Mouse (Mus musculus): ENCODE results near the gene Dnajc24. TPM values are rescaled to one million over a fixed set of nuclear protein-coding genes. Genes with fewer than 3 reads are reported as not detected.

The Dnajc24 gene
- polyA plus RNA-seq, 1 experiment from 2014 or later: 30.6 TPM

- 86% methylated on average over 7 of the region's 7 CpGs for WGBS
- Histone ChIP-seq H3K4me2 (ENCODE audit: low read depth, low read length) (no peak overlapping the region), H3K4me1 (ENCODE audit: control insufficient read depth, insufficient read depth, low read length) (no peaks in the 10 kb centered on the region), H3K36me3 (ENCODE audit: control insufficient read depth, insufficient read depth, low read length) (no peaks in the 10 kb centered on the region), H3K4me3 (ENCODE audit: low read depth, low read length) (no peak overlapping the region), H3K27ac (ENCODE audit: low read depth, low read length) (no peak overlapping the region), H3K9ac (replicated peaks; ENCODE audit: low read depth, low read length) (no peak overlapping the region), H3K27me3 (ENCODE audit: control insufficient read depth, insufficient read depth, low read length) (no peaks in the 10 kb centered on the region), H3K9me3 (ENCODE audit: control insufficient read depth, low read length) (no peaks in the 10 kb centered on the region)
- ATAC-seq (ENCODE audit: low read depth): no peak
Observed at GRCm38 (mm10) chr2:105985206-105985605, 18.1 kb downstream of the Dnajc24 start.

- no peak for ATAC-seq (ENCODE audit: low read depth)
- no peaks in the 10 kb centered on the region for H3K36me3 ChIP-seq (ENCODE audit: control insufficient read depth, insufficient read depth, low read length)
- no peaks in the 10 kb centered on the region for H3K9me3 ChIP-seq (ENCODE audit: control insufficient read depth, low read length)
- H3K27ac ChIP-seq (ENCODE audit: low read depth, low read length): no peak overlapping the region
- H3K4me2 ChIP-seq (ENCODE audit: low read depth, low read length): no peak overlapping the region
- H3K9ac ChIP-seq (replicated peaks; ENCODE audit: low read depth, low read length): no peak overlapping the region
- 86% methylated on average over 2 of the region's 2 CpGs for WGBS
- no peaks in the 10 kb centered on the region for H3K4me1 ChIP-seq (ENCODE audit: control insufficient read depth, insufficient read depth, low read length)
- H3K27me3 ChIP-seq (ENCODE audit: control insufficient read depth, insufficient read depth, low read length): no peaks in the 10 kb centered on the region
- no peak overlapping the region for H3K4me3 ChIP-seq (ENCODE audit: low read depth, low read length)
Observed at GRCm38 (mm10) chr2:105978065-105978464, 25.3 kb downstream of the Dnajc24 start.

GRCm38 (mm10) chr2:105973941-105974340 lies 29.4 kb downstream of the Dnajc24 start:
- ATAC-seq (ENCODE audit: low read depth): no peak
- H3K36me3 ChIP-seq (ENCODE audit: control insufficient read depth, insufficient read depth, low read length): peaks cover 6% of the 10 kb centered on the region; the same call in 1 of the 2 replicates
- WGBS: 3% methylated on average over 2 of the region's 2 CpGs

DNA sequence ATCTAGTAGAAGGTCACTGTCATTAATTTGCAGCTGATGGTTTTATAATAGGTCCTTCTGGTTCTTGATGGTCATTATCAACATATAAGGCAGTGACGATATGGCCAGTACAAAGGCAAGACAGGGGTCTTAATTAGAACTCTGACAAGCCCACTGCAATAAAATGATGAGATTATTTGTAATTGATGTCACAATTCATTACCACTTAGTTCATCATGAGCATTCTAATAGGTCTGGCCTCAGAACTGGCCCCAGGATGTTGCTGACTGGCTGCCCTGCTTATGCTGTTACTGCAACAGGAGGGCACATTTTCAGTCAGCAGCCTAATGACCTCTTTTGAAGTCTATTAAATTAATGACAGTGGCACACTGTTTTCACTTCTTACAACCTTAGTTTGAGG lies 39.9 kb downstream of the Dnajc24 start:
- Histone ChIP-seq H3K27me3 (ENCODE audit: control insufficient read depth, insufficient read depth, low read length) (no peaks in the 10 kb centered on the region), H3K4me3 (ENCODE audit: low read depth, low read length) (no peak overlapping the region), H3K4me1 (ENCODE audit: control insufficient read depth, insufficient read depth, low read length) (no peaks in the 10 kb centered on the region), H3K4me2 (ENCODE audit: low read depth, low read length) (no peak overlapping the region), H3K9me3 (ENCODE audit: control insufficient read depth, low read length) (no peaks in the 10 kb centered on the region), H3K27ac (ENCODE audit: low read depth, low read length) (no peak overlapping the region), H3K9ac (replicated peaks; ENCODE audit: low read depth, low read length) (no peak overlapping the region), H3K36me3 (ENCODE audit: control insufficient read depth, insufficient read depth, low read length) (0 out of 2 replicates have a peak, but pooled peaks cover 2% of the 10 kb centered on the region)
- 67% methylated on average over 1 of the region's 1 CpGs for WGBS
- no peak for ATAC-seq (ENCODE audit: low read depth)

More at GRCm38 (mm10) chr2:105973941-105974340, 29.4 kb downstream of the Dnajc24 start:
- Histone ChIP-seq H3K9ac (replicated peaks; ENCODE audit: low read depth, low read length) (no peak overlapping the region), H3K4me3 (ENCODE audit: low read depth, low read length) (no peak overlapping the region), H3K4me2 (ENCODE audit: low read depth, low read length) (no peak overlapping the region), H3K27me3 (ENCODE audit: control insufficient read depth, insufficient read depth, low read length) (no peaks in the 10 kb centered on the region), H3K4me1 (ENCODE audit: control insufficient read depth, insufficient read depth, low read length) (no peaks in the 10 kb centered on the region), H3K9me3 (ENCODE audit: control insufficient read depth, low read length) (no peaks in the 10 kb centered on the region), H3K27ac (ENCODE audit: low read depth, low read length) (no peak overlapping the region)

GRCm38 (mm10) chr2:105953862-105954261 lies 49.5 kb downstream of the Dnajc24 start:
- H3K4me1 ChIP-seq (ENCODE audit: control insufficient read depth, insufficient read depth, low read length): no peaks in the 10 kb centered on the region
- no peak overlapping the region for H3K27ac ChIP-seq (ENCODE audit: low read depth, low read length)
- 90% methylated on average over 4 of the region's 4 CpGs for WGBS
- no peak for ATAC-seq (ENCODE audit: low read depth)
- H3K36me3 ChIP-seq (ENCODE audit: control insufficient read depth, insufficient read depth, low read length): no peaks in the 10 kb centered on the region
- H3K4me2 ChIP-seq (ENCODE audit: low read depth, low read length): no peak overlapping the region
- H3K4me3 ChIP-seq (ENCODE audit: low read depth, low read length): no peak overlapping the region
- H3K9ac ChIP-seq (replicated peaks; ENCODE audit: low read depth, low read length): no peak overlapping the region
- H3K9me3 ChIP-seq (ENCODE audit: control insufficient read depth, low read length): no peaks in the 10 kb centered on the region
- H3K27me3 ChIP-seq (ENCODE audit: control insufficient read depth, insufficient read depth, low read length): no peaks in the 10 kb centered on the region

DNA sequence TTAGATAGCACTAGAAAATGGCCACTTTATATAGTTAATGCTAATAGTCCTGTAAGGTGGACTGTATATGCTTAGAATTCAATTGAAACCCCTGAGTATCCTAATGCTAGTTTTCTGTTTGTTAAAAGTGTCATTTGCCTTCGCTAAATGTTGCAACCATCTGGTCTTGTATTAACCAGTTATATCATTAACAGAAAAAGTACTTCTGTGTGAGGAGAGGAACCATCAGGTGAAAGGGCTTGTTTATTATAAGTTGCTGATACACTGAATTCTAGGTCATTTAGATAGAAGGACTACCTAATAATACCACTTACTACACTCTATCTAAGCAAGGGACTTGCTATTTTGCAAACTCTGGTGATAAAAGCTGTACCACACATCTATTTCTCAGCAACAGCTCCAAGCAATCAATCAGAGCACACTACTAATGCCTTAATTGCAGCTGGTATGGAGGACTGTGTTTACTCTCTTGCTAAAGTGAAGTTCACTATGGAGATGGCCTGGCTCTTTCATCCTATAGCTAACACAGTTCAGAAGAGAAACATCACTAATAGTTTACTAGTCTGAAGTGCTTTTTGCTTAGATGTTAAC lies 51.9 kb downstream of the Dnajc24 start:
- Histone ChIP-seq H3K36me3 (ENCODE audit: control insufficient read depth, insufficient read depth, low read length) (no peaks in the 10 kb centered on the region), H3K9me3 (ENCODE audit: control insufficient read depth, low read length) (no peaks in the 10 kb centered on the region), H3K4me2 (ENCODE audit: low read depth, low read length) (no peak overlapping the region), H3K9ac (replicated peaks; ENCODE audit: low read depth, low read length) (no peak overlapping the region), H3K27ac (ENCODE audit: low read depth, low read length) (no peak overlapping the region), H3K4me1 (ENCODE audit: control insufficient read depth, insufficient read depth, low read length) (no peaks in the 10 kb centered on the region), H3K27me3 (ENCODE audit: control insufficient read depth, insufficient read depth, low read length) (no peaks in the 10 kb centered on the region), H3K4me3 (ENCODE audit: low read depth, low read length) (no peak overlapping the region)
- 98% methylated on average over 1 of the region's 1 CpGs for WGBS
- ATAC-seq (ENCODE audit: low read depth): no peak

GRCm38 (mm10) chr2:105950131-105950530 lies 53.2 kb downstream of the Dnajc24 start:
- no peak for ATAC-seq (ENCODE audit: low read depth)
- H3K4me2 ChIP-seq (ENCODE audit: low read depth, low read length): no peak overlapping the region
- H3K27ac ChIP-seq (ENCODE audit: low read depth, low read length): no peak overlapping the region
- WGBS: 90% methylated on average over 2 of the region's 2 CpGs
- no peaks in the 10 kb centered on the region for H3K9me3 ChIP-seq (ENCODE audit: control insufficient read depth, low read length)
- H3K36me3 ChIP-seq (ENCODE audit: control insufficient read depth, insufficient read depth, low read length): no peaks in the 10 kb centered on the region
- no peaks in the 10 kb centered on the region for H3K4me1 ChIP-seq (ENCODE audit: control insufficient read depth, insufficient read depth, low read length)
- no peaks in the 10 kb centered on the region for H3K27me3 ChIP-seq (ENCODE audit: control insufficient read depth, insufficient read depth, low read length)
- H3K9ac ChIP-seq (replicated peaks; ENCODE audit: low read depth, low read length): no peak overlapping the region
- H3K4me3 ChIP-seq (ENCODE audit: low read depth, low read length): no peak overlapping the region

DNA sequence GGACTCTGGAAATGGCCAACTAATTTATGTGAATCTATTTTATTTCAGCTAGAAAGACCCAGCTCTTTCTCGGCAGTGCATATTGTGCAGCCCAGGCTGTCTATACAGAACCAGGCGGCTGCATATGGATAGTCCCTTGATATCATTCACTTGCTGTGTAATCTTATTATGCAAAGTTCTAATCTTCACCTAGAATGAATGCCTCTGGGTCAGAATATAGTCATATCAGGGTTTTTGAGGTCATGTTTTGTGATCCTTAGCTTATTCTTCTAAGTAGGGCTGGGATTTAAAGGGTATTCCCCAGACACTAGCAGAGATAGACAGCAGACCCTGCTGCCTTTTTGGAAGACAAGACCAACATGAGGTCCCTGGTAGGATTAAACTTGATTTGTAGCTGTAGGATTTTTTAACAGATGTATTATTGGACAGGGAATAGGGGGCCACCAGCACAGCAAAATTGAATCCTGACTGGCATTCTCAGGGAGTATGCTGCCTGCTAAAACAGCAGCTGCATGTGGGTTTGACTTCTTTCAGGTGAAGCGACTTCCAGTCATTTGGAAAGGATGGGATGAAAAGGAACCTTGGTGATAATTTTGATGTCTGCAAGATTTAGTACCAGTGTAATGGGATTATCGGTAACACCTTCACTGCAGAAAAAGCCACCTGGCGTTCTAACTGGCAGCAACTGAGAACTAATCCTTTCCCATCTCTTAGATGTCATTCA lies 85.6 kb downstream of the Dnajc24 start:
- 65% methylated on average over 5 of the region's 5 CpGs for WGBS
- Histone ChIP-seq H3K4me1 (ENCODE audit: control insufficient read depth, insufficient read depth, low read length) (no peaks in the 10 kb centered on the region), H3K4me2 (ENCODE audit: low read depth, low read length) (no peak overlapping the region), H3K36me3 (ENCODE audit: control insufficient read depth, insufficient read depth, low read length) (no peaks in the 10 kb centered on the region), H3K9ac (replicated peaks; ENCODE audit: low read depth, low read length) (no peak overlapping the region), H3K27me3 (ENCODE audit: control insufficient read depth, insufficient read depth, low read length) (no peaks in the 10 kb centered on the region), H3K4me3 (ENCODE audit: low read depth, low read length) (no peak overlapping the region), H3K27ac (ENCODE audit: low read depth, low read length) (no peak overlapping the region), H3K9me3 (ENCODE audit: control insufficient read depth, low read length) (no peaks in the 10 kb centered on the region)
- no peak for ATAC-seq (ENCODE audit: low read depth)

Data from neural tube, embryonic 14.5 days (tissue).